Mouse (Mus musculus): ENCODE measurements at regions not wholly inside any gene's neighbourhood (a gene's known extent, or its start where the extent isn't known, plus 50 kb on each side); places are given as distances from the start of the nearest gene placed in this dataset.

GRCm38 (mm10) chr17:61520087-61520486, 1361.0 kb downstream of the Efna5 start:
- DNase-seq (ENCODE audit: low read depth, low spot score), result no peak

- DNase-seq (ENCODE audit: low read depth, low spot score), result no peak
Observed at GRCm38 (mm10) chr17:61515059-61515458, 1366.1 kb downstream of the Efna5 start.

- DNase-seq (ENCODE audit: low read depth, low spot score), result no peak
Observed at GRCm38 (mm10) chr17:61513433-61513832, 1367.7 kb downstream of the Efna5 start.

GRCm38 (mm10) chr17:61495261-61495660, 1385.9 kb downstream of the Efna5 start:
- DNase-seq (ENCODE audit: low read depth, low spot score), result no peak

GRCm38 (mm10) chr17:61477457-61477856, 1403.7 kb downstream of the Efna5 start:
- no peak for DNase-seq (ENCODE audit: low read depth, low spot score)

GRCm38 (mm10) chr17:61474405-61474804, 1406.7 kb downstream of the Efna5 start:
- no peak for DNase-seq (ENCODE audit: low read depth, low spot score)

- DNase-seq (ENCODE audit: low read depth, low spot score), result no peak
Observed at GRCm38 (mm10) chr17:61452943-61453342, 1428.2 kb downstream of the Efna5 start.

GRCm38 (mm10) chr17:61426846-61427245, 1454.3 kb downstream of the Efna5 start:
- peak; percentile 64 for DNase-seq (ENCODE audit: low read depth, low spot score)
